Mouse (Mus musculus) midbrain, embryonic 16.5 days (tissue): Measurements from ENCODE around the gene Pla2g4e. TPM values are rescaled to one million over a fixed set of nuclear protein-coding genes. Genes with fewer than 3 reads are reported as not detected.

Experiments
- ATAC-seq: fragments of 200-750 bp; cut with Nextera tagmentation; 2 replicates; pipeline ENCODE4 v1.8.0; 2017; ENCODE audit warnings: moderate TSS enrichment
- H3K27ac ChIP-seq: fragments of 300-500 bp; sonication (generic); 2 replicates; pipeline ENCODE4 v1.5.1; 2014; ENCODE audit warnings: mild to moderate bottlenecking, low read length, mixed read lengths
- H3K27me3 ChIP-seq: fragments of 300-500 bp; sonication (generic); 2 replicates; pipeline ENCODE4 v1.6.1; 2014; ENCODE audit warnings: low read depth, low read length, mixed read lengths; ENCODE audit not compliant: control insufficient read depth, insufficient read depth
- H3K36me3 ChIP-seq: fragments of 300-500 bp; sonication (generic); 2 replicates; pipeline ENCODE4 v1.6.1; 2014; ENCODE audit warnings: mild to moderate bottlenecking, low read length, moderate library complexity, mixed read lengths; ENCODE audit not compliant: control insufficient read depth, insufficient read depth
- H3K4me1 ChIP-seq: fragments of 300-500 bp; sonication (generic); 2 replicates; pipeline ENCODE4 v1.6.1; 2014; ENCODE audit warnings: mild to moderate bottlenecking, low read length, mixed read lengths; ENCODE audit not compliant: control insufficient read depth, insufficient read depth
- H3K4me2 ChIP-seq: fragments of 300-500 bp; sonication (generic); 2 replicates; pipeline ENCODE4 v1.6.1; 2014; ENCODE audit warnings: mild to moderate bottlenecking, low read length, mixed read lengths
- H3K4me3 ChIP-seq: fragments of 300-500 bp; sonication (generic); 2 replicates; pipeline ENCODE4 v1.5.1; 2014; ENCODE audit warnings: low read depth, mild to moderate bottlenecking, low read length, moderate library complexity, mixed read lengths
- H3K9ac ChIP-seq: fragments of 300-500 bp; sonication (generic); 2 replicates; pipeline ENCODE4 v1.6.1; 2014; ENCODE audit warnings: low read depth, low read length, mixed read lengths
- H3K9me3 ChIP-seq: fragments of 300-500 bp; sonication (generic); replicated peaks from 2 replicates; pipeline ENCODE4 v1.6.1; 2014; ENCODE audit warnings: mild to moderate bottlenecking, low read length, mixed read lengths; ENCODE audit not compliant: control insufficient read depth, poor library complexity, severe bottlenecking
- WGBS: fragments of 180-500 bp; shearing (Covaris S2); extraction: QIAGEN DNeasy Blood & Tissue Kit; methylation state at CpG from one replicate; pipeline ENCODE4 v1.1.7; 2014; 5-methylcytosine and 5-hydroxymethylcytosine counted together
- polyA plus RNA-seq: library from polyadenylated mRNA; unstranded; fragments of >200 nt; fragmentation: Nextera tagmentation; extraction: Ambion mirVana; gene quantifications from 2 replicates; pipeline ENCODE4 v1.2.1, GENCODE M21; 2015

Gene Pla2g4e
- polyA plus RNA-seq, result 5.7 and 6.7 TPM in 2 replicates

DNA sequence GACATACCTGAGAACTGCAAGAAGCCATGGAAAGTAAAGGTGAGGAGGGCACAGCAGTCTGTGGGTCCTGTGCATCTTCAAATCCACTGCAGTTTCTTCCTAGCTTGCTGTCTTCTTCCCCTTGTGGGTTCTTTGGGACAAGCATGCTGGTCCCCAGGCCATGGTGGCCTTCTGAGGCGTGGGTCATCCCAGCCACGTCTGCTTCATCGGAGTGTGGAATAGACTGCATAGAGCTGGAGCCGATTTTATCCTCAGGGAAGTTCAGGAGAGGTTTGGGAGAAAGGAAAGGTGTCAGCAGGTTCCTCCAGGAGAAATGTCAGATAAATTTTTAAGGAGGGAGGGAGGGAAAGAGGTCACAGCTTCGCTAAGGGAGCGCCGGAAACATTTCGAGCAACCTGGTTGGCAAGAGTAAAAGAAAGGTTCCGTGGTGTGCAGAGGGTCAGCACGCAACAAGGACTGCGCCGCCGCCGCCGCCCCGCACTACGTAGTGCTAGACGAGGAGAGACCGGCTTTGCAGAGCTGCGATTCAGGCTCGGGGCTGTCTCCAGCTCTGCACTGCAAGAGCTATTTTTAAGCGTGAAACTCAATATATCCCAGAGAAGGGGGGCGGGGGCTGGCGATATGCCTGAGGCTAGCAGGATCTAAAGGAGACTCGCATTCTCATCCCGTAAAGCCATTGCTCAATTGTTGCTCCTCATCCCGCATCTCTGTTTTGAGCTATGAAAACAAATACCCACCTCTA is at the start of gene Pla2g4e:
Pla2g4e (minus strand) TSS at position 657 of the 742 bp plus-strand sequence.
- peak within 1 kb of the TSS; percentile 51 for H3K4me3 ChIP-seq
- H3K36me3 ChIP-seq, result no peaks in the 10 kb centered on the region
- ATAC-seq, result peak; percentile 95
- peak within 1 kb of the TSS; percentile 91 for H3K27ac ChIP-seq
- no peaks in the 10 kb centered on the region for H3K27me3 ChIP-seq
- peak within 1 kb of the TSS; percentile 79 for H3K4me2 ChIP-seq
- no peaks in the 10 kb centered on the region for H3K9me3 ChIP-seq
- peak within 1 kb of the TSS; percentile 74 for H3K9ac ChIP-seq
- 4% methylated on average over 27 of the region's 27 CpGs for WGBS
- peaks cover 11% of the 10 kb centered on the region; the same call in 1 of the 2 replicates for H3K4me1 ChIP-seq

DNA sequence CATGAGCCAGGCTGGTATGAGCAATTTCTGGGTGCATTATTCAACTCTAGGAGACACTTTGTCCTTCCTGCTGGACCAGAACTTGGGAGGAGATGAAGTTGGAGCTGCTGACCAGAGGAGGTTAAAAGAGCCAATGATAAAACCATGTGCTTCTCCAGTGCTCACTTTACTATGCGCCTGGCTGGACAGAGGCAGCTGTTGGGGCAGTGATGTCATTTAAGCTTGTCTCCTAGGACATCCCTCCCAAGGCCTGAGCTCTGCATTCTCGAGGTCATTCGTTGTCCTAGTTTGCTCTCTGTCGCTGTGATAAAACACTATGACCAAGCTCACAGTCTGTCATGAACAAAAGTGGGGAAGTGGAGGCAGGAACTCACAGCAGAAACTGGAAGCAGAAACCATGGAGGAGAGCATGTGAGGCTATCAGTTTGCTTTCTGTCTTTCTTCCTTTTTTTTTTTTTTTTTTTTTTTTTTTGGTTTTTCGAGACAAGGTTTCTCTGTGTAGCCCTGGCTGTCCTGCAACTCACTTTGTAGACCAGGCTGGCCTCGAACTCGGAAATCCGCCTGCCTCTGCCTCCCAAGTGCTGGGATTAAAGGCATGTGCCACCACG is 46.4 kb upstream of the Pla2g4e start:
- Histone ChIP-seq H3K27me3 (no peaks in the 10 kb centered on the region), H3K27ac (no peak overlapping the region), H3K4me2 (no peak overlapping the region), H3K9me3 (no peaks in the 10 kb centered on the region), H3K36me3 (no peaks in the 10 kb centered on the region), H3K4me3 (no peak overlapping the region), H3K9ac (no peak overlapping the region), H3K4me1 (no peaks in the 10 kb centered on the region)
- no peak for ATAC-seq
- 92% methylated on average over 8 of the region's 9 CpGs for WGBS

DNA sequence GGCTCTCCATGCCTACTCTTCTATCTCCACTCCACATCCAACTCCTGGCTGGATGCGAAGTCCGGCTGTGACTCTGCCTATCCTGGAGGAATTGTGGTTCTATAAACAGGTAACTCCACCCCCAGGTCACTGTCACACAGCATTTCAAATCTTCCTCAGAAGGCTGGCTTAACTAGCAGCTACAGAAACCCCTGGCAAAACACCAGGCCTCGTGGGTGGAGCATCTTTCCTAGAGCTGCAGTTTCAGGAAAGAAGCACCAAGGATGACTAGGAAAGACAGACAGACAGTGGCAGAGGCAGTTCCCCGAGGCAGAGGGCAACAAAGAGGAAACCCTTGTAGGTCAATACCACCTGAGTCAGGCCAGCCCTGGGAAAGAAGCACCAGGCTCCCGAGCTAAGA is 43.9 kb upstream of the Pla2g4e start, which contains the start of gene Pla2g4d:
Pla2g4d (minus strand) TSS at position 203 of the 400 bp plus-strand sequence.
- H3K4me3 ChIP-seq, result no peak within 1 kb of the TSS
- no peak for ATAC-seq
- H3K9ac ChIP-seq, result no peak within 1 kb of the TSS
- H3K9me3 ChIP-seq, result no peaks in the 10 kb centered on the region
- H3K36me3 ChIP-seq, result no peaks in the 10 kb centered on the region
- H3K27ac ChIP-seq, result no peak within 1 kb of the TSS
- no peaks in the 10 kb centered on the region for H3K27me3 ChIP-seq
- WGBS, result 80% methylated on average over 5 of the region's 5 CpGs
- no peaks in the 10 kb centered on the region for H3K4me1 ChIP-seq
- no peak within 1 kb of the TSS for H3K4me2 ChIP-seq

DNA sequence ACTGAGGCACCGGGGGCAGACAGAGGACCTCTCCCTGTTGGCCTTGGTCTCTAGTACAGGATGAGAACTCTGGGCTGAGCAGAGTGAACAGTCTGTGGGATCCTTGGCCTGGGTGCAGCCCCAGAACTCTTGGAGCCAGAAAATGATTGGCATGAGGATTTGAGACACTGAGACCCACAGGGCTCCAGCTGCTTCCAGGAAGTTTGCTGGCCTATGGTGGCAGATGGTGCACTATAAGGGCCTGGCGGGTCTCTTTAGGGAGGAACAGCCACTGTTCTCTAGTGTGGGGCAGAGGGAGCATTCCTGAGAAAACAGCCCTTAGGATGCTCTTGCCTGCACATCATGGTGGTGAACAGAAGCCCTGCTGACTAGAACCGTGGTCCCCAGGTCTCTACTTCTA is 43.3 kb upstream of the Pla2g4e start:
- no peak overlapping the region for H3K27ac ChIP-seq
- H3K9me3 ChIP-seq, result no peaks in the 10 kb centered on the region
- H3K4me3 ChIP-seq, result no peak overlapping the region
- no peaks in the 10 kb centered on the region for H3K4me1 ChIP-seq
- no peaks in the 10 kb centered on the region for H3K27me3 ChIP-seq
- no peak overlapping the region for H3K4me2 ChIP-seq
- no peak for ATAC-seq
- WGBS, result 97% methylated on average over 3 of the region's 3 CpGs
- H3K36me3 ChIP-seq, result no peaks in the 10 kb centered on the region
- no peak overlapping the region for H3K9ac ChIP-seq

DNA sequence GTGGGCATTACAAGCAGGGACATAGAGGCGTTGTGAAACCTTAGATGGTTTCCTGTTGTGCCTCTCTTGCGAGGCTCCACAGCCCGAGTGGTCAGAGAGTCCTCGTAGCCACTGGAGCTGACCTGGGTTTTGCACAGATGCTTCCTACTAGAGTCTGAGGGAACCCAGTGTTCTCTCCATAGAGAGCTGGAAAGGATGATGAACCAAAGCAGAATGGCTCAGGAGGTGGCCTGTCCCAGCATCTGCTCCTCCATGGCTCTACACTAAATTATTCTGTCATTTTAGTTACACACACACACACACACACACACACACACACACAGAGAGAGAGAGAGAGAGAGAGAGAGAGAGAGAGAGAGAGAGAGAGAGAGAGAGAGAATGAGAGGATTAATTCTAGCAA is 40.5 kb upstream of the Pla2g4e start:
- H3K4me3 ChIP-seq, result no peak overlapping the region
- H3K9ac ChIP-seq, result no peak overlapping the region
- H3K27ac ChIP-seq, result no peak overlapping the region
- no peaks in the 10 kb centered on the region for H3K4me1 ChIP-seq
- no peaks in the 10 kb centered on the region for H3K27me3 ChIP-seq
- ATAC-seq, result no peak
- H3K36me3 ChIP-seq, result no peaks in the 10 kb centered on the region
- WGBS, result 70% methylated on average over 4 of the region's 4 CpGs
- H3K9me3 ChIP-seq, result no peaks in the 10 kb centered on the region
- no peak overlapping the region for H3K4me2 ChIP-seq

DNA sequence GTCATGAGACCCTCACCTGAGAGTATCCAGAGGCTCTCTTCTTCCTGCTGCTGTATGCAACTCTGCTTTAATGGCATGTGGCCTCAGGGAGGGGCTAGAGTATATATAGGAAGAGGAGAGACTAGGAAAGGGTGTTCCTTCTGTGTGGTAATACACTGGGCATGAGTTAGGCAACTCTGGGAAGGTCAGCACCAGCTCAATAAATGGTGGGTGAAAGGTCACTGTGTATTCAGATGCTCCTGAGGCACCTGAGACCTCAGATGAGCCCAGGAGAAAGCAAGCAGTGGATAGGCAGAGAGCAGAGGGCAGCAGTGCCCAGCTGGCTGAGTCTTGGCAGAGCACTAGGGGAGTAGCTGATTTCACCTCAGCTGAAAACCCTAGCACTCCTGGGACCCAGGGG is 39.6 kb upstream of the Pla2g4e start:
- H3K27me3 ChIP-seq, result no peaks in the 10 kb centered on the region
- no peak for ATAC-seq
- H3K4me3 ChIP-seq, result no peak overlapping the region
- H3K4me2 ChIP-seq, result no peak overlapping the region
- H3K4me1 ChIP-seq, result no peaks in the 10 kb centered on the region
- no peaks in the 10 kb centered on the region for H3K36me3 ChIP-seq
- H3K9ac ChIP-seq, result no peak overlapping the region
- no peaks in the 10 kb centered on the region for H3K9me3 ChIP-seq
- H3K27ac ChIP-seq, result no peak overlapping the region

DNA sequence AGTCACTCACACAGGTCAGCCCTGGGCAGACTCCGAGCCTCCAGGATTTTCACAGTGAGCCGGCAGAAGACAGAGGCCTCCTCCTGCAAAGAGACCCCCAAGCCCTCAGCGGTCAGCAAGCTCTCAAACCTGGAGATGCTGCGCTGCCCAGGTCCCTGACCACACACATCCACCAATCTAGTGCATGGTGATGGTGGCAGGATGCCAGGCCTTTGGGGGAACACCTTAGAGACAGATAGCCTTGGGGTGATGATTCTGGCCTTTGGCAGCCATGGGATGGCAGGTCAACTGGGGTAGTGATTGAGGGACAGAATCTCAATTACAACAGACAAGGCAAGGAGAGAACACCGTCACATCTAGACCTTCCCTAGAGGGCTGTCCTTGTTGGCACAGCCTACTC is 39.0 kb upstream of the Pla2g4e start:
- H3K9me3 ChIP-seq, result no peaks in the 10 kb centered on the region
- no peak overlapping the region for H3K4me3 ChIP-seq
- 86% methylated on average over 5 of the region's 5 CpGs for WGBS
- H3K9ac ChIP-seq, result no peak overlapping the region
- H3K36me3 ChIP-seq, result no peaks in the 10 kb centered on the region
- no peak overlapping the region for H3K27ac ChIP-seq
- H3K27me3 ChIP-seq, result no peaks in the 10 kb centered on the region
- no peak overlapping the region for H3K4me2 ChIP-seq
- no peaks in the 10 kb centered on the region for H3K4me1 ChIP-seq
- ATAC-seq, result no peak

DNA sequence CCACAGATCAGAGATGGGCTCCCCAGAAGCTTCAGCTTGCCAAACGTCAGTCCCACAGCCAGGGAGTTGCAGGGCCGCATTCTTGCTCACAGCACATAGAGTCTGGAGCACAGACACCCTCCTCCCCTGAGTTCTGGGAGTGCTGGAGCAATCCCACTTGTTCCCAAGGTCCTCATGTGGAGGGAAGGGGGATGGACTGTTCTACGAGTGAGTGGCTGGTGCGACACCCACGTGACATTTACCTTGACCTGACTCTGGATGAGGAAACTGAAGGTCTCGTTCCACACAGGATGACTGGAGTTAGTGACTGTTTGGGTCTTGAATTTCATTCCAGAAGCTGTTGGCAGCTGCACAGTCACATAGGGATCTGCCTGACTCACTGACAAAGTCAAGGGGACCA is 38.4 kb upstream of the Pla2g4e start:
- no peak overlapping the region for H3K27ac ChIP-seq
- no peak overlapping the region for H3K4me2 ChIP-seq
- no peak overlapping the region for H3K9ac ChIP-seq
- no peak for ATAC-seq
- whole genome bisulfite sequencing, result 58% methylated on average over 6 of the region's 6 CpGs
- H3K36me3 ChIP-seq, result no peaks in the 10 kb centered on the region
- H3K4me1 ChIP-seq, result no peaks in the 10 kb centered on the region
- H3K9me3 ChIP-seq, result no peaks in the 10 kb centered on the region
- no peaks in the 10 kb centered on the region for H3K27me3 ChIP-seq
- no peak overlapping the region for H3K4me3 ChIP-seq

DNA sequence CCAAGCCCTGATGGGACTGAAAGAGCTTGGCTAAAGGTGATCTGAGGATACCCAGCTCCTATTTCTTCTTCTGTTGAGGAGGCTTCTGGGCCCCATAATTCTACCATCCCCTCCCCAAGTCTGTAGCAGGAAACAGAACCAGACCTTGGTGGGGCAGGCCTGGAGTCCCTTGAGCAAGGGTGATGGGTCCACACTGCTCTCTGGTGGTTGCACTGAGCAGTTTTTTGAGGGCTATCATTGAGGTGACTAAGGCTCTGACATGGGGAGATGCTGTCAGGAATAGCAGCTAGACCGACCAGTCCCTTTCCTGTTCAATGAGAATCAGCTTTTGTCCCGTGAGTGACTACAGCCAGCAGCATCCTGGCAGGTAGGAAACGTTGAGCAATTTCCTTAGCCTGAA is 36.1 kb upstream of the Pla2g4e start:
- no peak overlapping the region for H3K4me2 ChIP-seq
- H3K4me3 ChIP-seq, result no peak overlapping the region
- 49% methylated on average over 3 of the region's 3 CpGs for WGBS
- H3K9ac ChIP-seq, result no peak overlapping the region
- no peaks in the 10 kb centered on the region for H3K4me1 ChIP-seq
- no peak for ATAC-seq
- no peaks in the 10 kb centered on the region for H3K27me3 ChIP-seq
- no peak overlapping the region for H3K27ac ChIP-seq
- H3K9me3 ChIP-seq, result no peaks in the 10 kb centered on the region
- H3K36me3 ChIP-seq, result no peaks in the 10 kb centered on the region
